Mouse (Mus musculus) hindlimb bud, embryonic 11.5 days (tissue): ENCODE measurements around the gene Plod2.

Experiments used
- DNase-seq: peaks from one replicate; pipeline ENCODE4 v3.0.0-alpha.2; 2012; ENCODE audit warnings: low read depth, low spot score; ENCODE audit errors: extremely low spot score

Gene Plod2

DNA sequence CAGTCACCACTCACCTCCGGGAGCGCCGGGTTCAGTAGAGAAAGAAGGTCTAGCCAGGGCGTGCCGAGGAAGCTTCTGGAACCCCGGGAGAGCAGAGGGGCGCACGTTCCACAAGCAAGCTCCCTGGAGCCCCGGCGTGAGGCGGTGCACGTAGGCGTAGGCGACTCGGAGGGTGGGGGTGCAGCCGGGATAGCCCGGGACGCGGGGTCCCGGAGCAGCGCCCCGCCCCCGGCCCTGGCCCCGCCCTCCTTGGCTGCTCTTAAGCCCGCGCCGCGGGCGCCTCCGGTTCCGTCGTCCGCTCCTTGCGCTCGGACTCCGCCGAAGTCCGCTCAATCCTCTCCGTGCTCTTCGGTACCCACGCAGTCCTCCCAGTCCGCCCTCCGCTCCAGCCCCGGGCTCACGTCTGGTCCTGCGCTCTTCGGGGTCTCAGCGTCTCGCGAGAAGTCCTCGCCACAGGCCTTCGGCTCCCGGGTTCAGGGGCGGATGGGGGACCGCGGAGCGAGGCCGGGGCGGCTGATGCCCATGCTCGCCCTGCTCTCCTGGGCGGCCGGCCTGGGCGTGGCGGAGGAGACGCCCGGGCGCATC lies at the start of gene Plod2:
Gene Plod2, plus strand, starts transcription at position 247 of the 585 bp plus-strand sequence.
- DNase-seq = no peak

DNA sequence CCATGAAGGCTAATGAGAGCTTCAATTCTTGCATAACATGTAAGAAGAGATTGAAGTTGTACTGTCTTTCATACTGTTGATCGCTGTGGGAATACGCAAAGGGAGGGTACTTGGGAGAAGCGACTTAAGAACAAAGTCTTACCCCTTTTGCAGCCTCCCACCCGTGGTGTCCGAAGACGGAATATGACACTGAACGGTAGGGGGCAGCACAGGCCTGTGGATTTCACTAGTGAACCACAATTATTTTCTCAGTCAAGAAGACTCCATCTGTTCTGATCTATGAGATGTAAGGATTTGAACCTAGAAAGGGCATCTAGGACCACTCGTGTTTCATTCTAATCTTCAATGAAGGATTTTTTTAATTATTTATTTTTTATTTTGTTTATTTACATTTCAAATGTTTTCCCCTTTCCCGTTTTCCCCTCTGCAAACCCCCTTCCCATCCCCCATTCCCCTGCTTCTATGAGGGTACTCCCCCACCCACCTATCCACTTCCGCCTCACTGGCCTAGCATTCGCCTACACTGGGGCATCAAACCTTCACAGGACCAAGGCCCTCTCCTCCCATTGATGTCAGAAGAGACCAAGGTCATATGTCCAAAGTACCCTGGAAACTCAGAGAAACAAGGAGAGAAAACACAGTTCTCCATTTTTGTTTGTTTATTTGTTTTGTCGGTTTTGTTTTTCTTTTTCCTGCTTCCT lies 42.2 kb upstream of the Plod2 start:
- peak; percentile 56 for DNase-seq

DNA sequence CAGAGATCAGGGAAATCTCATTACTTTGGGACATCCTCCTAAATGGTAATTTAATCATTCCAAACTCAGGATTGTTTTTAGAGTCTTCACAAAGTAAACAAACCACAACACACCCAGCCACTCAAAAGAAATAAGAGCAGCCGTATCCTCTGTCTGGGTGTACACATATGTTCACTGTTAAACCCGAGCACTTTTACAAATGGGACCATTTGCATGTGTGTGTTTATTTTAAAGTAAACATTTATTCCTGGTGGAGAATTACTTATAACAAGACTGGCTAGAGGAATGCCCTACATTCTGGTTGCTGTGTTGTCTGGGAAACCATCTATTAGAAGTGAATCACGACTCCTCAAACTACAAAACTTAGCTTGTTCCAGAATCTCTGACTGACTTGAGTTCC lies 37.8 kb upstream of the Plod2 start:
- DNase-seq = no peak

GRCm38 (mm10) chr9:92504889-92505288 lies 37.1 kb upstream of the Plod2 start:
- DNase-seq = no peak

DNA sequence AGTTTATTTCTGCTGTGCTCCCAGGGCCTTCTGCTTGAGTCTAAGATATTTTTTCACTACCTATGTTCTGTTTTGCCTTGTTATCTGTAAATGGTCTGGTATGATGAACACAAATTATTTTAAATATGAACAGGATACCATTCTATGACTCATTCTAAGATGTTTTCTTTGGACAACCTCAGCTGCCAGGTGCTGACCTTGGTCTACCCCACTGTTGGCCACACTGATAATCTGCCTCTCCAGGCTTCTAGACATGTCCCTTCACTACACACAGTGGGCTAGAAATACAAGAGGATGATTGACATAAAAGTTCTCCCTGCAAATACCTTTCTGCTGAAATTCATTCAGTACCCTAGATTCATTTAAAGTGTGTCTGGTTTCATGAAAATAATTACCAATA lies 30.3 kb upstream of the Plod2 start:
- DNase-seq = no peak

GRCm38 (mm10) chr9:92517036-92517435 lies 25.0 kb upstream of the Plod2 start:
- no peak for DNase-seq

GRCm38 (mm10) chr9:92520751-92521150 lies 21.3 kb upstream of the Plod2 start:
- DNase-seq = no peak

GRCm38 (mm10) chr9:92524506-92524905 lies 17.5 kb upstream of the Plod2 start:
- DNase-seq = no peak

GRCm38 (mm10) chr9:92530055-92530454 lies 12.0 kb upstream of the Plod2 start:
- DNase-seq = no peak

- DNase-seq = no peak
These were observed 4.3 kb upstream of the Plod2 start for GRCm38 (mm10) chr9:92537735-92538134.

GRCm38 (mm10) chr9:92538216-92538615 lies 3.8 kb upstream of the Plod2 start:
- DNase-seq = no peak

DNA sequence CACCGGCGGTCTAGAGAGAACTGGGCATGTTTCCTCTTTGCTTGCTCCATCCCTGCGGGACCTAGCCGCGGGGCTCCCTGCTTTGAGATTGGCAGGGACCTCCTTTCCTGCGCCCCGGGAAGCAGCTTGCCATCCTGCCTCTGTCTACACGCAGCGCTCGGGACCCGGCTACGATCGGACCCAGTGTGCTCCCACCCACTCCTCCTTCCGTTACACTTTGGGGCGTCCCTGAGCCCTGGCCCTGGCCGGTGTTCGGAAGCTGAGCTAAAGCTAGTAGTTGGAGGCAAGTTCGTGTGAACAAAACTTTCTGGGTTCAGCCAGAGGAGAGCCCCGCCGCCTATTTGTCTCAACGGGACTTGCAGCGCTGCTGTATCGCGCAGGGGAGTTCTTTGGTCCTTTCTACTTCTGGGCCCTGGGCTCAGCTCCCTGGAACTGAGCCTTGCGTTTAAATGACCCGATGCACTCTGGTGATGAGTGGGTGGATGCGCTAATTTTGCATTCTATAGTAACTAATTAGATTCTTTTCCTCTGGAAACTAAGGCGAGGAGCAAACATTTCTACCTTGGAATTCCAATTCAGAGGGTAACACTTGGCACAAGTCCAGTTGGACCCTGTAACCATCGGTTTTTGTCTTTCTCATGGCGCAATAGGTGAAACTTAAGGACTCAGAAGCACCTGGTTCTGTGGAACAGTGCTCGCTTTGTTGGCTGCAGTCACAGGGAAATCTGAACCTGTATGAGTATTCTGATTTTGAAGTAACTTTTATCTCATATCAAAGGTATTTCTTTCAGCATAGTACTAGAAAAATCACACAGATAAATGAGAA lies 781 bp downstream of the Plod2 start:
- DNase-seq = no peak

- no peak for DNase-seq
These were observed 2.1 kb downstream of the Plod2 start for GRCm38 (mm10) chr9:92544146-92544545.

- no peak for DNase-seq
These were observed 3.0 kb downstream of the Plod2 start for GRCm38 (mm10) chr9:92545021-92545420.

DNA sequence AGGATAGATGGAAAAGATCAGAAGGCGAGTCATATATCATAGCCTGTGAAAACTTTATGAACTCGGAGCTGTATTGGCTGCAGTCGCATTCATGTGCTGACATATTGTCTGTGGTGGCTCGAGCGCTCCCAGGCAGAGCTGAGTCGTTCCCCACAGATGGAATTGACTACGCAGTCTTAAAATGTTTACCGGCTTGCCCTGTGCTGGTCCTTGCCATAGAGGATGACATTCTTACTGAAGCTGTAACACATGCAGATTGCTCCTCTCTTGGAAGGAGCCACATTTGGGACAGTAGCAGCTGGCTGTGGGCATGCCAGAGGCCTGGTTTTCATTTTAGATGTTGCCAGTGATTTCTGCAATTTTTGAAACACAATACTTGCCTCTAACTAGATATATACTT lies 4.4 kb downstream of the Plod2 start:
- no peak for DNase-seq

GRCm38 (mm10) chr9:92547106-92547505 lies 5.1 kb downstream of the Plod2 start:
- DNase-seq = no peak

DNA sequence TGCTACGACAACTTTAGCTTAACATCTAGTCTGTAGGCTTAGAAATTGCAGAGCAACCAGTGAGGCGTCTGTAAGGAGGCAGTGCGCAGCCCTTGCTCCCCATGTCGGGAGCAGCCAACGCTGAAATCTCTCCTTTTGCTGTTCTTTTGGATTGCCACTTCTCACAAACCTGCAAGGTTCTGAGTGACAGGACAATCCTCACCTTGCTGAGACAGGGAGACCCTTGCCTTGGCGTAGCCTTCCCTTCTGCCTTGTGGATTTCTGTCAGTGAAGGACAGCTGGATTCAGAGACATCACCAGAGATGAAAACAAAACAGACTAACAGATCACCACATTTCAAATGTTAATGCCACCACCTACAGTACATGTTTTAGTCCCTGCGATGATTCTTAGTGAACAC lies 5.8 kb downstream of the Plod2 start:
- DNase-seq = no peak

- no peak for DNase-seq
These were observed 6.6 kb downstream of the Plod2 start for GRCm38 (mm10) chr9:92548603-92549002.

DNA sequence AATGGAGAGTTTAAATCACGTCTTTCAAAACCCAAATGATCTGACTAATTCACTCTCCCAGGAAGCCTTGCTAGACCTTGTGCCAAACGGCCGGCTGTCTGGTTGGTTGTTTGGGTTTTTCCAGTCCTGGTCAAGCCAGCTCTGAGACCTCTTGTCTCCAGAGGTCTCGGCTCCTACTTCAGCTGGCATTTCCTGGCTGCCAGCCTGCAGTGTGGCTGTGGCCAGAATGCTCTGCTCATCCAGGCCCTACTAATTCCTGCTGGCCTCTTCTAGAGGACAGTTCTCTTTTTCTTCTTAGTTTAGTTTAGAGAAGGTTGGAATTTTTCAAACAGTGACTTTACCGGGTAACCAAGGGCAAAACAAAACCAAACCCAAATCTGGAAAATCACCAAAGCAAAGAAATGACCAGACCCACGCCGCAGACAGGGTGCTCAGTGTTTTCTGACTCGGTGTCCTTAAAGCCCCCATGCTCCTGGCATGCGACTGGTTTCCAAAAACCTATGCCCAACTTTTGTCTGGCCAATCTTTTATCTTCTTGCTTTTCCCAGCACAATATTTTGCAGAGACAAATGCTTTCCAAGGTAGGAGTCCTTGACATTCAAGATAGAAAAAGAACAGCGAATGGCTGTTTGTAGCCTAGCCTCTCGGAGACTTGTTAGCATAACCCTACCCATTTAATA lies 7.9 kb downstream of the Plod2 start:
- no peak for DNase-seq

- DNase-seq = no peak
These were observed 9.0 kb downstream of the Plod2 start for GRCm38 (mm10) chr9:92550981-92551380.

DNA sequence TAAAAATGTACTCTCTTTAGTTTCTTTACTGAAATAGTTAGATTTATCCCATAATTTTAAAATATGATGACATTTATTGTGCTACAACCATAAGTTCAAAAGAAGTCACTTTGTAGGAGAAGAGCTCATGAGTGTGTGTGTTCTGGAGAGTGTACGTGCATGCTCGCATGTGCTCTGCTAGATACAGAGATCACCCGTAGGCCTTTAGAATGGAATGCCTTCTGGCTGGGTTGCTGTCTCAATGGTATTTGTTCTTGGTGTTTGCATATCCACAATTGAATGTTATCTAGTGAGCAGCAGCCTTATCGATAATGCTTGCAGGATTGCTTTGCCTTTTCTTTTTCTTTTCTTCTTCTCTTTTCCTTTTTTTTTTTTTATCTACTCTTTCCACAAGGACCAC lies 9.6 kb downstream of the Plod2 start:
- DNase-seq = no peak
